Mouse (Mus musculus) midbrain, postnatal 0 days (tissue): ENCODE data around the gene Fam110c. TPM values are rescaled to one million over a fixed set of nuclear protein-coding genes. Genes with fewer than 3 reads are reported as not detected.
A peak's percentile ranks its signal among the peaks of the same experiment; 100 is the strongest.

Experiments used
- ATAC-seq: fragments of 200-750 bp; cut with Nextera tagmentation; 2 replicates; pipeline ENCODE4 v1.8.0; 2017; ENCODE audit warnings: moderate number of reproducible peaks, mild to moderate bottlenecking, moderate TSS enrichment, moderate library complexity; ENCODE audit not compliant: low FRiP score
- DNase-seq: peaks from one replicate; pipeline ENCODE4 v3.0.0-alpha.2; 2015; ENCODE audit warnings: low spot score
- H3K27ac ChIP-seq: fragments of 300-500 bp; sonication (generic); 2 replicates; pipeline ENCODE4 v1.5.1; 2014; ENCODE audit warnings: low read depth, mild to moderate bottlenecking, low read length, mixed read lengths
- H3K27me3 ChIP-seq: fragments of 300-500 bp; sonication (generic); 2 replicates; pipeline ENCODE4 v1.6.1; 2014; ENCODE audit warnings: low read length, control low read depth, mixed read lengths; ENCODE audit not compliant: insufficient read depth
- H3K36me3 ChIP-seq: fragments of 300-500 bp; sonication (generic); 2 replicates; pipeline ENCODE4 v1.6.1; 2014; ENCODE audit warnings: low read length, control low read depth, mixed read lengths; ENCODE audit not compliant: insufficient read depth
- H3K4me1 ChIP-seq: fragments of 300-500 bp; sonication (generic); 2 replicates; pipeline ENCODE4 v1.6.1; 2014; ENCODE audit warnings: mild to moderate bottlenecking, control low read depth, antibody characterized with exemption, low read length, mixed read lengths; ENCODE audit not compliant: insufficient read depth
- H3K4me2 ChIP-seq: fragments of 300-500 bp; sonication (generic); 2 replicates; pipeline ENCODE4 v1.6.1; 2014; ENCODE audit warnings: low read depth, mild to moderate bottlenecking, low read length, mixed read lengths; ENCODE audit not compliant: poor library complexity, severe bottlenecking
- H3K4me3 ChIP-seq: fragments of 300-500 bp; sonication (generic); 2 replicates; pipeline ENCODE4 v1.5.1; 2014; ENCODE audit warnings: low read depth, mild to moderate bottlenecking, low read length, moderate library complexity
- H3K9ac ChIP-seq: fragments of 300-500 bp; sonication (generic); replicated peaks from 2 replicates; pipeline ENCODE4 v1.6.1; 2014; ENCODE audit warnings: mild to moderate bottlenecking, low read length, moderate library complexity, mixed read lengths; ENCODE audit not compliant: poor library complexity, severe bottlenecking
- H3K9me3 ChIP-seq: fragments of 300-500 bp; sonication (generic); 2 replicates; pipeline ENCODE4 v1.6.1; 2016; ENCODE audit warnings: low read length, control low read depth
- CTCF ChIP-seq: IDR thresholded peaks from 2 replicates; pipeline ENCODE4 v1.5.1; 2016; ENCODE audit warnings: antibody characterized with exemption, mild to moderate bottlenecking
- WGBS: fragments of 180-500 bp; shearing (Covaris S2); extraction: QIAGEN DNeasy Blood & Tissue Kit; methylation state at CpG from one replicate; pipeline ENCODE4 v1.1.7; 2014; 5-methylcytosine and 5-hydroxymethylcytosine counted together
- polyA plus RNA-seq: library from polyadenylated mRNA; unstranded; fragments of >200 nt; fragmentation: Nextera tagmentation; extraction: Ambion mirVana; gene quantifications from 2 replicates; pipeline ENCODE4 v1.2.1, GENCODE M21; 2015
- total RNA-seq: library from RNA; depleted of rRNA; stranded (reverse); fragments of >200 nt; gene quantifications from 2 replicates; pipeline ENCODE4 v1.2.3, GENCODE M21; 2014; rRNA removed

Gene Fam110c
- total and polyA plus RNA-seq, 2 experiments from 2014 or later = 0.22 TPM; not detected in 1

- no peaks in the 10 kb centered on the region for H3K36me3 ChIP-seq
- no peak overlapping the region for H3K27ac ChIP-seq
- H3K4me2 ChIP-seq = no peak overlapping the region
- ATAC-seq (no peak), DNase-seq (no peak)
- no peaks in the 10 kb centered on the region for H3K4me1 ChIP-seq
- no peak overlapping the region for H3K9ac ChIP-seq
- no peak for TF ChIP-seq CTCF
- WGBS = 73% methylated on average over 6 of the region's 6 CpGs
- no peaks in the 10 kb centered on the region for H3K9me3 ChIP-seq
- no peaks in the 10 kb centered on the region for H3K27me3 ChIP-seq
- no peak overlapping the region for H3K4me3 ChIP-seq
These were observed 49.4 kb downstream of the Fam110c start for GRCm38 (mm10) chr12:31122892-31123622.

- no peaks in the 10 kb centered on the region for H3K4me1 ChIP-seq
- H3K9ac ChIP-seq = no peak overlapping the region
- no peak overlapping the region for H3K4me3 ChIP-seq
- 31% methylated on average over 1 of the region's 1 CpGs for WGBS
- H3K4me2 ChIP-seq = no peak overlapping the region
- DNase-seq = peak; percentile 47
- TF ChIP-seq CTCF = peak; percentile 68
- no peaks in the 10 kb centered on the region for H3K9me3 ChIP-seq
- H3K27me3 ChIP-seq = no peaks in the 10 kb centered on the region
- ATAC-seq = no peak
- H3K36me3 ChIP-seq = no peaks in the 10 kb centered on the region
- H3K27ac ChIP-seq = no peak overlapping the region
These were observed 52.4 kb downstream of the Fam110c start for GRCm38 (mm10) chr12:31126071-31126470.

GRCm38 (mm10) chr12:31129548-31129947 is 55.9 kb downstream of the Fam110c start:
- Histone ChIP-seq H3K9ac (no peak overlapping the region), H3K4me1 (no peaks in the 10 kb centered on the region), H3K36me3 (no peaks in the 10 kb centered on the region), H3K9me3 (no peaks in the 10 kb centered on the region), H3K4me2 (no peak overlapping the region), H3K4me3 (no peak overlapping the region), H3K27me3 (no peaks in the 10 kb centered on the region), H3K27ac (no peak overlapping the region)
- no peak for ATAC-seq
- TF ChIP-seq CTCF = no peak
- no peak for DNase-seq
- 91% methylated on average over 4 of the region's 4 CpGs for WGBS

Other genes with a start within 250 kb of the Fam110c start
- 0.33 and 2.5 TPM in 2 replicates for gene Alkal2, start 189.5 kb upstream of the Fam110c start, total RNA-seq
- 0.41 and 0.43 TPM in 2 replicates for gene Alkal2, start 189.5 kb upstream of the Fam110c start, polyA plus RNA-seq
- 24.3 and 38.3 TPM in 2 replicates for gene Acp1, start 162.3 kb upstream of the Fam110c start, total RNA-seq
- 106 and 113 TPM in 2 replicates for gene Acp1, start 162.3 kb upstream of the Fam110c start, polyA plus RNA-seq
- 20.3 and 20.4 TPM in 2 replicates for gene Sh3yl1, start 162.2 kb upstream of the Fam110c start, total RNA-seq
- gene Sh3yl1, start 162.2 kb upstream of the Fam110c start, polyA plus RNA-seq = 52.6 and 52.9 TPM in 2 replicates
- not detected in 2 replicates for gene Gm6993, start 166.9 kb downstream of the Fam110c start, total RNA-seq
- not detected in 2 replicates for gene Gm6993, start 166.9 kb downstream of the Fam110c start, polyA plus RNA-seq
- gene Lamb1, start 191.4 kb downstream of the Fam110c start, total RNA-seq = 19.5 and 24.6 TPM in 2 replicates
- gene Lamb1, start 191.4 kb downstream of the Fam110c start, polyA plus RNA-seq = 7.6 and 8.1 TPM in 2 replicates